Mouse (Mus musculus) C2C12 (cell line): ENCODE measurements around the gene Ilvbl. TPM values are rescaled to one million over a fixed set of nuclear protein-coding genes. Genes with fewer than 3 reads are reported as not detected.
"Not testable (repeated sequence)": the region's sequence is repeated elsewhere in the genome, so short reads cannot be mapped to it uniquely, and the experiment has no call there.

Experiments used
- H3K27me3 ChIP-seq: one replicate; pipeline ENCODE4 v1.6.1; 2011; ENCODE audit not compliant: control insufficient read depth, insufficient read depth, insufficient read length
- H3K36me3 ChIP-seq: one replicate; pipeline ENCODE4 v1.6.1; 2011; ENCODE audit not compliant: control insufficient read depth, insufficient read depth
- H3K4me3 ChIP-seq: one replicate; pipeline ENCODE4 v1.5.1; 2011; ENCODE audit warnings: mild to moderate bottlenecking, control low read depth; ENCODE audit not compliant: poor library complexity, insufficient read depth, severe bottlenecking
- H3K79me2 ChIP-seq: one replicate; pipeline ENCODE4 v1.6.1; 2011; ENCODE audit not compliant: control insufficient read depth, insufficient read depth
- H3K79me3 ChIP-seq: one replicate; pipeline ENCODE4 v1.6.1; 2011; ENCODE audit warnings: low read depth, control low read depth
- H3ac ChIP-seq: one replicate; pipeline ENCODE3; 2011; ENCODE audit warnings: low read depth; ENCODE audit not compliant: control insufficient read depth, insufficient read length
- CEBPB ChIP-seq: IDR thresholded peaks from one replicate; pipeline ENCODE4 v1.6.1; 2011; ENCODE audit warnings: low read depth, mild to moderate bottlenecking, control low read depth, moderate library complexity
- CTCF ChIP-seq: IDR thresholded peaks from one replicate; pipeline ENCODE4 v1.5.1; 2011; ENCODE audit not compliant: control insufficient read depth, insufficient read depth, insufficient read length
- FOSL1 ChIP-seq: IDR thresholded peaks from one replicate; pipeline ENCODE4 v1.8.0; 2011; ENCODE audit warnings: mild to moderate bottlenecking, low read length; ENCODE audit not compliant: poor library complexity, insufficient read depth, severe bottlenecking
- MAX ChIP-seq: IDR thresholded peaks from one replicate; pipeline ENCODE4 v1.6.1; 2011; ENCODE audit warnings: mild to moderate bottlenecking, control low read depth
- MYOD1 ChIP-seq: IDR thresholded peaks from one replicate; pipeline ENCODE4 v1.6.1; 2011; ENCODE audit warnings: low read depth; ENCODE audit not compliant: control insufficient read depth, insufficient read length
- MYOG ChIP-seq: IDR thresholded peaks from one replicate; pipeline ENCODE4 v1.6.1; 2011; ENCODE audit not compliant: control insufficient read depth, insufficient read length; ENCODE audit errors: extremely low read depth
- USF1 ChIP-seq: IDR thresholded peaks from one replicate; pipeline ENCODE4 v1.6.1; 2011; ENCODE audit warnings: low read depth, mild to moderate bottlenecking, control low read depth, moderate library complexity
- long read RNA-seq, 2 experiments: library from polyadenylated mRNA; unstranded; transcript quantifications; one replicate each; pipeline ENCODE4 v2.0.0; 2019 to 2020
- polyA plus RNA-seq: library from polyadenylated mRNA; unstranded; fragments of >200 nt; fragmentation: generic; extraction: Trizol; gene quantifications from one replicate; pipeline ENCODE4 v1.2.1, GENCODE M21; 2012; ENCODE audit warnings: missing spikeins

Ilvbl gene
- polyA plus RNA-seq, result 23.7 TPM
- long read RNA-seq, experiment 1, transcript Ilvbl-209 (15 exons, 2,233 nt), result major isoform, 23 of 45 reads
- long read RNA-seq, experiment 1, partial matches to known transcripts, result 5 of 45 reads
- long read RNA-seq, experiment 1, other reads (novel, unspliced or antisense), result 14 of 45 reads
- long read RNA-seq, experiment 2, transcript Ilvbl-209 (15 exons, 2,233 nt), result major isoform, 99 of 181 reads
- long read RNA-seq, experiment 2, transcript Ilvbl-201 (16 exons, 2,329 nt), result minor isoform, 7 of 181 reads
- long read RNA-seq, experiment 2, partial matches to known transcripts, result 4 of 181 reads
- long read RNA-seq, experiment 2, other reads (novel, unspliced or antisense), result 68 of 181 reads

- no peaks in the 10 kb centered on the region for H3K79me2 ChIP-seq
- peak within 1 kb of the TSS; percentile 79 for H3ac ChIP-seq
- no peaks in the 10 kb centered on the region for H3K79me3 ChIP-seq
- TF ChIP-seq USF1, result peak; percentile 99
- TF ChIP-seq FOSL1, result no peak
- peak; percentile 63 for TF ChIP-seq MAX
- no peaks in the 10 kb centered on the region for H3K27me3 ChIP-seq
- H3K4me3 ChIP-seq, result peak within 1 kb of the TSS; percentile 64
- H3K36me3 ChIP-seq, result peaks cover 5% of the 10 kb centered on the region
These were observed at the start of gene Ilvbl for GRCm38 (mm10) chr10:78574250-78575104. Gene Ilvbl (plus strand): TSS chr10:78574346.

- H3ac ChIP-seq, H3K79me3 ChIP-seq, H3K27me3 ChIP-seq, H3K36me3 ChIP-seq, H3K4me3 ChIP-seq, H3K79me2 ChIP-seq: not testable (repeated sequence)
These were observed 49.1 kb upstream of the Ilvbl start for GRCm38 (mm10) chr10:78525071-78525470.

- Histone ChIP-seq H3K79me2 (no peaks in the 10 kb centered on the region), H3K27me3 (no peaks in the 10 kb centered on the region), H3K4me3 (no peak overlapping the region), H3ac (no peak overlapping the region), H3K79me3 (no peaks in the 10 kb centered on the region), H3K36me3 (no peaks in the 10 kb centered on the region)
- TF ChIP-seq MAX, result no peak
- no peak for TF ChIP-seq CTCF
- no peak for TF ChIP-seq MYOG
- no peak for TF ChIP-seq USF1
- TF ChIP-seq FOSL1, result no peak
- TF ChIP-seq CEBPB, result no peak
- no peak for TF ChIP-seq MYOD1
These were observed 48.6 kb upstream of the Ilvbl start for GRCm38 (mm10) chr10:78525511-78525910.

- Histone ChIP-seq H3ac (no peak overlapping the region), H3K27me3 (peaks cover 10% of the 10 kb centered on the region), H3K79me2 (no peaks in the 10 kb centered on the region), H3K79me3 (no peaks in the 10 kb centered on the region), H3K36me3 (no peaks in the 10 kb centered on the region), H3K4me3 (no peak overlapping the region)
- TF ChIP-seq CTCF (no peak), MYOG (no peak), FOSL1 (no peak), MYOD1 (no peak), USF1 (no peak), CEBPB (no peak), MAX (no peak)
These were observed 33.2 kb upstream of the Ilvbl start for GRCm38 (mm10) chr10:78540943-78541342.

GRCm38 (mm10) chr10:78565070-78565469 lies 9.1 kb upstream of the Ilvbl start:
- Histone ChIP-seq H3K4me3 (no peak overlapping the region), H3ac (no peak overlapping the region), H3K27me3 (no peaks in the 10 kb centered on the region), H3K79me2 (no peaks in the 10 kb centered on the region), H3K36me3 (no peaks in the 10 kb centered on the region), H3K79me3 (no peaks in the 10 kb centered on the region)
- TF ChIP-seq MYOG (no peak), CEBPB (no peak), FOSL1 (no peak), MYOD1 (no peak)

GRCm38 (mm10) chr10:78569191-78569590 lies 5.0 kb upstream of the Ilvbl start:
- Histone ChIP-seq H3K4me3 (no peak overlapping the region), H3K79me3 (no peaks in the 10 kb centered on the region), H3K36me3 (no peaks in the 10 kb centered on the region), H3ac (no peak overlapping the region), H3K79me2 (no peaks in the 10 kb centered on the region), H3K27me3 (no peaks in the 10 kb centered on the region)
- TF ChIP-seq MYOG, result no peak
- TF ChIP-seq FOSL1, result no peak
- TF ChIP-seq CEBPB, result no peak
- TF ChIP-seq MYOD1, result no peak
- no peak for TF ChIP-seq MAX
- no peak for TF ChIP-seq USF1
- TF ChIP-seq CTCF, result no peak
